Mouse (Mus musculus): Measurements from ENCODE around the gene Tomm34.

- TF ChIP-seq CTCF (IDR thresholded peaks at IDR 0.05; ENCODE audit: borderline replicate concordance, extremely low read depth, insufficient read depth, insufficient read length) (no peak), POLR2A (IDR thresholded peaks at IDR 0.05; ENCODE audit: borderline replicate concordance, extremely low read depth, insufficient read depth, insufficient read length, poor library complexity, severe bottlenecking) (no peak)
These were observed 4.1 kb upstream of the Tomm34 start for GRCm38 (mm10) chr2:164075088-164075487.
